Mouse (Mus musculus) small intestine, adult 2 months (tissue): ENCODE results near the gene Cep68. TPM values are rescaled to one million over a fixed set of nuclear protein-coding genes. Genes with fewer than 3 reads are reported as not detected.
"Not testable (repeated sequence)": the region's sequence is repeated elsewhere in the genome, so short reads cannot be mapped to it uniquely, and the experiment has no call there.

Source experiments
- H3K27ac ChIP-seq: fragments of 200-500 bp; 2 replicates; pipeline ENCODE4 v1.5.1; 2012; ENCODE audit warnings: low read depth, low read length, control low read depth, inconsistent platforms; ENCODE audit not compliant: insufficient read depth
- H3K27me3 ChIP-seq: fragments of 200-500 bp; 2 replicates; pipeline ENCODE4 v1.6.1; 2012; ENCODE audit warnings: mild to moderate bottlenecking, moderate library complexity, low read length, inconsistent platforms; ENCODE audit not compliant: control insufficient read depth, insufficient read depth
- H3K36me3 ChIP-seq: fragments of 200-500 bp; 2 replicates; pipeline ENCODE4 v1.6.1; 2012; ENCODE audit warnings: mild to moderate bottlenecking, low read length, control low read depth, inconsistent platforms; ENCODE audit not compliant: control insufficient read depth, insufficient read depth
- H3K4me1 ChIP-seq: fragments of 200-500 bp; 2 replicates; pipeline ENCODE4 v1.6.1; 2012; ENCODE audit warnings: low read length, inconsistent platforms, mixed read lengths; ENCODE audit not compliant: control insufficient read depth, insufficient read depth, insufficient read length
- H3K4me3 ChIP-seq: fragments of 200-500 bp; 2 replicates; pipeline ENCODE4 v1.5.1; 2012; ENCODE audit warnings: low read depth, mild to moderate bottlenecking, control low read depth, inconsistent platforms, low read length, moderate library complexity
- CTCF ChIP-seq: fragments of 200-500 bp; IDR thresholded peaks from 2 replicates; pipeline ENCODE4 v1.5.1; 2012; ENCODE audit warnings: low read depth, mild to moderate bottlenecking, control low read depth, inconsistent platforms, low read length, moderate library complexity, mixed read lengths; ENCODE audit not compliant: insufficient replicate concordance, insufficient read length; ENCODE audit errors: extremely low read depth
- POLR2A ChIP-seq: fragments of 200-500 bp; IDR thresholded peaks from 2 replicates; pipeline ENCODE4 v1.6.1; 2012; ENCODE audit warnings: low read depth, mild to moderate bottlenecking, control low read depth, inconsistent platforms, low read length, moderate library complexity
- WGBS: fragments of 180-500 bp; shearing (Covaris S2); methylation state at CpG from one replicate; pipeline ENCODE4 v1.1.7; 2018; 5-methylcytosine and 5-hydroxymethylcytosine counted together
- polyA plus RNA-seq: library from polyadenylated mRNA; depleted of rRNA; stranded (reverse); fragments of >200 nt; gene quantifications from 2 replicates; pipeline ENCODE4 v1.2.3, GENCODE M21; 2012

The Cep68 gene
- polyA plus RNA-seq, 1 experiment = 3.5 TPM

DNA sequence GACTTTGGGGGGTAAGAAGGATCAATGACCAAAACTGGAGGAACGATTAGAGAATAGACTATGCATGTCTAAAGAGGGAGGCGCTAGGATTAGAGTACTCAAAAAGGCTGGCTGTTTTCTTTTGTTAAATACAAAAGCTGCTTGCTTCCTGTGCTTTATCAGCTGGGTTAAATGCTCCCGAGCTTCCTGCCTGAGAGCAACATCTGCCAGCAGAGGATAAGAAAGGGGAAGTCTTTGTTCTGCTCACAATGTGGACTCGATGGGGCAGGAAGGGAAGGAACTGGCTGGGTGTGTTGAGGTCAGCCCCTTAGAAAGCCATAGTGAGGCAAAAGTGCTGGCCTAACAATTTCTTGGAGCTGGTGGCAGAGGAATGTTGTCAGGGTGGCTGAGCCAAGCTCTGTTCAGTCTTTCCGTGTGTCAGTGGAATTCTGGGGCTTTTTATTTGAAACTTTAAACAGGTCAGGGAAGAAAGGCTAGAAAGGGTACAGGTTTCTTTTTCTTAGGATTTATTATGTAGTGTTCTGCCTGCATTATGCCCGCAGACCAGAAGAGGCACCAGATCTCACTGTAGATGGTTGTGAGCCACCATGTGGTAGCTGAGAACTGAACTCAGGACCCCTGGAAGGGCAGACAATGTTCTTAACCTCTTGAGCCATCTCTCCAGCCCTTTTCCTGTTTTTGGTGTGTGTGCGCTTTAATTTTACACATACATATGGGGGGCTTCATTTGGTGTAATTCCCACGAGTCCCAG is 17.9 kb downstream of the Cep68 start:
- no peaks in the 10 kb centered on the region for H3K27me3 ChIP-seq
- no peak overlapping the region for H3K27ac ChIP-seq
- H3K36me3 ChIP-seq = peaks cover 63% of the 10 kb centered on the region
- TF ChIP-seq CTCF = peak; percentile 5; the same call in 1 of the 2 replicates
- TF ChIP-seq POLR2A = no peak
- H3K4me1 ChIP-seq = no peaks in the 10 kb centered on the region
- 49% methylated on average over 8 of the region's 8 CpGs for WGBS
- no peak overlapping the region for H3K4me3 ChIP-seq

DNA sequence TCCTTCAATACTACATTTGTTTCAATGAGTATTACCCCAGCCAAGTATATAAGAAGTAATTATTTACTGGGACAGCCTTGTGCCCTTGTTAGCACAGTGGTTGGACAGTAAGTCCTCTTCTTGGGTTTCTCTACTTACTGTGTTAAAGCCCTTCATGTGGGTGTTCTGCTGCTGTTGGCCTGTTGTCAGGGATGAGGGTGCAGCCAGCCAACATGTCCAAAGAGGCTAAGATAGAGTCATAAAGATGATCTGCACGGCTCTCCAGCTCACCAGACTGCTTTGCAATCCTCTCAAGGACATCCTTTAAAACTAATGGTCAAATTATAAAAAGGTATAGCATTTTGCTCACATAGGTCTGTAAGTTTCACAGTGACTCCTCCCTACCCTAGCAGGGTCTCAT is 18.9 kb downstream of the Cep68 start:
- 45% methylated on average over 1 of the region's 1 CpGs for WGBS
- no peak for TF ChIP-seq POLR2A
- Histone ChIP-seq H3K4me3 (no peak overlapping the region), H3K27me3 (no peaks in the 10 kb centered on the region), H3K36me3 (peaks cover 64% of the 10 kb centered on the region), H3K4me1 (no peaks in the 10 kb centered on the region), H3K27ac (0 out of 2 replicates have a peak overlapping the region, but pooled peaks have one; percentile 9)

DNA sequence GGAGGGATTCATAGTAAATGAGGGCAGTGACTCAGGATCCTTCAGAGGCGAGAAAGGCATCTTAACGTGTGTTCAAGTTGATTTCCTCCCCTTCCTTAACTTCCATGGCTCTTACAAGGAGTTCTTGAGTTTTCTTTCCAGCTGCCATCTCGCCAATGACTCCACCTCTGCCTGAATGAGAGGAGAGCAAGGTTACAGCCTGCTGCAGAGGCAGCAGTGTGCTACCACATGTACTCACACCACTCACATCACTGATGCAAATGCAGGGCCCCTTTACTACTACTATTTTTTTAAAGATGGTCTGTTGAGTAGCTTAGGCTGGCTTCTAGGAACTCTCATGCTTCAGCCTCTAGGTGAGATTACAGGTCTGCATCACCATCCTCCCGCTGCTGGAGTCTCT is 19.9 kb downstream of the Cep68 start:
- H3K27ac ChIP-seq = no peak overlapping the region
- no peak overlapping the region for H3K4me3 ChIP-seq
- H3K27me3 ChIP-seq = no peaks in the 10 kb centered on the region
- peaks cover 65% of the 10 kb centered on the region for H3K36me3 ChIP-seq
- H3K4me1 ChIP-seq = no peaks in the 10 kb centered on the region
- 78% methylated on average over 4 of the region's 4 CpGs for WGBS
- TF ChIP-seq POLR2A (no peak), CTCF (no peak)

DNA sequence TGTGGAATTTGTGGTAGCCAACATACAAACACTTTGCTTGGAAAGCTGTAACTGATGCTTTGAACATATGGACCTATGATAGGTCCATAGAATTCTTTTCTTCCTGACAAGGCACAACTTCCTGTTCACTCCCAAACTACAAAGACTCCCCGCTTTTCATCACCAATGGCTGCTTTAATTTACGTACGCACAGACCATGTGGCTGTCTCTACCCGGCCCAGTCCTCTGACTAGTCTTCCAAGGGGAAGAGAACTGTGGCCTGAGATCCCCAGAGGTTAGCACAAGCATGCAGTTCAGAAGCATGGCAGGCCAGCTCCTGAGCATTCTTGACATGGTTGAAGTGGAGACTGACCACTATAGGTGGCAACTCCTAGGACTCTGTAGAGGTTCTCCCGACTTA is 20.6 kb downstream of the Cep68 start:
- WGBS = 82% methylated on average over 5 of the region's 5 CpGs
- TF ChIP-seq CTCF = no peak
- no peak for TF ChIP-seq POLR2A
- H3K27me3 ChIP-seq = no peaks in the 10 kb centered on the region
- no peak overlapping the region for H3K4me3 ChIP-seq
- H3K27ac ChIP-seq = no peak overlapping the region
- peaks cover 65% of the 10 kb centered on the region for H3K36me3 ChIP-seq
- no peaks in the 10 kb centered on the region for H3K4me1 ChIP-seq

DNA sequence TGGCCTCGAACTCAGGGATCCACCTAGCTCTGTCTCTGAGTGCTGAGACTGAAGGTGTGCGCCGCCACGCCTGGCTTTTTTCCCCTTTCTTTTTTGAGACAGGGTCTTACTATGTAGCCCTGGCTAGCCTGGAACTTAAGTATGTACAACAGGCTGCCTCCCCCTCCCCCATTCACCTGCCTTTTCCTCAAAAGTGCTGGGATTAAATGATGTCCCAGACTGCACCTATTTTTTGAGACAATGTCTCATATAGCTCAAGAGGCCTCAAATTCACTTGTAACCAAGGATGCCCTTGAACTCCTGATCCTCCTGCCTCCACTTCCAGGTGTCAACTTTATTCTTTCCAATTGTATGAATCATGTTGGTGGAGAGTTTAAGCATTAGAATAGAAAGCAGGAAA is 23.3 kb downstream of the Cep68 start:
- 97% methylated on average over 4 of the region's 4 CpGs for WGBS
- no peaks in the 10 kb centered on the region for H3K27me3 ChIP-seq
- no peak overlapping the region for H3K27ac ChIP-seq
- no peak overlapping the region for H3K4me3 ChIP-seq
- no peaks in the 10 kb centered on the region for H3K4me1 ChIP-seq
- TF ChIP-seq POLR2A = no peak
- TF ChIP-seq CTCF = no peak
- peaks cover 70% of the 10 kb centered on the region for H3K36me3 ChIP-seq

DNA sequence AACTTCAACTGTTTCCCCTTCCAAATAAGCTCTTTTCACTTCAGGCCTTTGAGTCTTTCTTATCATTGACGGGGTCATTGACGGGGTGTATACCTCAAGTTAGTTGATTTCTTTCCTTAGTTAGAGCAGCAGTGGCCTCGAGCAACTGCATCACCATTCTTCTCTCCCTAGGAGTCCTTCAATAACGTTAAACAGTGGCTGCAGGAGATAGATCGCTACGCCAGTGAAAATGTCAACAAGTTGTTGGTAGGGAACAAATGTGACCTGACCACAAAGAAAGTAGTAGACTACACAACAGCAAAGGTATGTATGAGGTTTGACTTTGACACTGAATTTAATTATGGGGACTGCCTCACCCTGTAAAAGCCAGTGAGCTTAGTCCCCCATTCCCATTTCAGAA is 25.0 kb downstream of the Cep68 start:
- WGBS = 77% methylated on average over 6 of the region's 6 CpGs
- Histone ChIP-seq H3K4me3 (no peak overlapping the region), H3K27ac (no peak overlapping the region), H3K4me1 (peaks cover 2% of the 10 kb centered on the region; the same call in 1 of the 2 replicates), H3K27me3 (no peaks in the 10 kb centered on the region), H3K36me3 (peaks cover 70% of the 10 kb centered on the region)
- TF ChIP-seq CTCF = no peak
- TF ChIP-seq POLR2A = no peak

DNA sequence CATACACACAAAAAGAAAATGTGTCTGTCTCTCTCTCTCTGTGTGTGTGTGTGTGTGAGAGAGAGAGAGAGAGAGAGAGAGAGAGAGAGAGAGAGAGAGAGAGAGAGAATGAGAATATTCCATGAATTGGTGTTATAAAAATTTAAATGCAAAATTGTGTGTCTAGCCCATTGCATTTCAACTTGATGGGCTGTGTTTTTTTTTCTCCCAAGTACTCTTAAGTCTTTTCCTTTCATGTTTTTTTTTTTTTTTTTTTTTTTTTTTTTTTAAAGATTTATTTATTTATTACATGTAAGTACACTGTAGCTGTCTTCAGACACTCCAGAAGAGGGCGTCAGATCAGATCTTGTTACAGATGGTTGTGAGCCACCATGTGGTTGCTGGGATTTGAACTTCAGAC is 27.6 kb downstream of the Cep68 start:
- not testable (repeated sequence) for H3K27me3 ChIP-seq, H3K4me1 ChIP-seq, H3K27ac ChIP-seq, H3K4me3 ChIP-seq
- H3K36me3 ChIP-seq = peaks cover 76% of the 10 kb centered on the region
- WGBS = 20% methylated on average over 1 of the region's 1 CpGs

DNA sequence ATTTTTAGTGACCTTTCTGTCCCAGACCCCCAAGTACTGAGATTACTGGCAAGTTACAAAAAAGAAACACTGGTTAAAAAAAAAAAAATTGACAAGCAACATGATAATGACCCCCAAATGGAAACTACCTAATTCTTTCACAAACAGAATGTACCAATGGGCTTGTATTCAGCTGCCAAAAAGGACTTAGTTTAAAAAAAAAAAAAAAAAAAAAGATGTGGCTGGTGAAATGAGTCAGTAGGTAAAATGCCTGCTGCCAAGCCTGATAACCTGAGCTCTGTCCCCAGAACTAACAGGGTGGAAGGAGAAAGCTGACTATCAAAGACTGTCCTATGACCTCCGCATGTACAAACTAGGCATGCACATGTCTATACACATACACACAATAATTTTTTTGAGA is 32.0 kb downstream of the Cep68 start:
- 97% methylated on average over 1 of the region's 1 CpGs for WGBS
- H3K27me3 ChIP-seq = no peaks in the 10 kb centered on the region
- peaks cover 6% of the 10 kb centered on the region; the same call in 1 of the 2 replicates for H3K4me1 ChIP-seq
- peaks cover 51% of the 10 kb centered on the region for H3K36me3 ChIP-seq
- TF ChIP-seq POLR2A (no peak), CTCF (no peak)
- H3K4me3 ChIP-seq = no peak overlapping the region
- no peak overlapping the region for H3K27ac ChIP-seq
